Mouse (Mus musculus) embryonic facial prominence, embryonic 13.5 days (tissue): Measurements from ENCODE around the gene Tshz2. TPM values are rescaled to one million over a fixed set of nuclear protein-coding genes. Genes with fewer than 3 reads are reported as not detected.
A peak's percentile ranks its signal among the peaks of the same experiment; 100 is the strongest.

Experiments
- ATAC-seq: fragments of 200-750 bp; cut with Nextera tagmentation; 2 replicates; pipeline ENCODE4 v1.8.0; 2017; ENCODE audit warnings: low read depth; ENCODE audit not compliant: insufficient number of reproducible peaks, insufficient read depth, low FRiP score, low TSS enrichment
- H3K27ac ChIP-seq: fragments of 300-500 bp; sonication (generic); 2 replicates; pipeline ENCODE4 v1.5.1; 2015; ENCODE audit warnings: moderate library complexity, mild to moderate bottlenecking, inconsistent platforms
- H3K27me3 ChIP-seq: fragments of 300-500 bp; sonication (generic); 2 replicates; pipeline ENCODE4 v1.6.1; 2015; ENCODE audit warnings: mild to moderate bottlenecking, inconsistent platforms
- H3K36me3 ChIP-seq: fragments of 300-500 bp; sonication (generic); 2 replicates; pipeline ENCODE4 v1.6.1; 2015; ENCODE audit warnings: mild to moderate bottlenecking, inconsistent platforms
- H3K4me1 ChIP-seq: fragments of 300-500 bp; sonication (generic); 2 replicates; pipeline ENCODE4 v1.6.1; 2015; ENCODE audit warnings: inconsistent platforms
- H3K4me2 ChIP-seq: fragments of 300-500 bp; sonication (generic); 2 replicates; pipeline ENCODE4 v1.6.1; 2015; ENCODE audit warnings: moderate library complexity, mild to moderate bottlenecking, inconsistent platforms
- H3K4me3 ChIP-seq: fragments of 300-500 bp; sonication (generic); 2 replicates; pipeline ENCODE4 v1.5.1; 2015; ENCODE audit warnings: mild to moderate bottlenecking, inconsistent platforms
- H3K9ac ChIP-seq: fragments of 300-500 bp; sonication (generic); 2 replicates; pipeline ENCODE4 v1.6.1; 2015; ENCODE audit warnings: mild to moderate bottlenecking, inconsistent platforms
- H3K9me3 ChIP-seq: fragments of 300-500 bp; sonication (generic); 2 replicates; pipeline ENCODE4 v1.6.1; 2016; ENCODE audit warnings: inconsistent platforms
- WGBS: fragments of 180-500 bp; shearing (Covaris S2); methylation state at CpG from one replicate; pipeline ENCODE4 v1.1.7; 2015; ENCODE audit warnings: mixed read lengths; 5-methylcytosine and 5-hydroxymethylcytosine counted together
- polyA plus RNA-seq: library from polyadenylated mRNA; unstranded; fragments of >200 nt; fragmentation: Nextera tagmentation; extraction: Ambion mirVana; gene quantifications from 2 replicates; pipeline ENCODE4 v1.2.1, GENCODE M21; 2015

Gene Tshz2
- polyA plus RNA-seq, 1 experiment from 2014 or later: 10.2 TPM

DNA sequence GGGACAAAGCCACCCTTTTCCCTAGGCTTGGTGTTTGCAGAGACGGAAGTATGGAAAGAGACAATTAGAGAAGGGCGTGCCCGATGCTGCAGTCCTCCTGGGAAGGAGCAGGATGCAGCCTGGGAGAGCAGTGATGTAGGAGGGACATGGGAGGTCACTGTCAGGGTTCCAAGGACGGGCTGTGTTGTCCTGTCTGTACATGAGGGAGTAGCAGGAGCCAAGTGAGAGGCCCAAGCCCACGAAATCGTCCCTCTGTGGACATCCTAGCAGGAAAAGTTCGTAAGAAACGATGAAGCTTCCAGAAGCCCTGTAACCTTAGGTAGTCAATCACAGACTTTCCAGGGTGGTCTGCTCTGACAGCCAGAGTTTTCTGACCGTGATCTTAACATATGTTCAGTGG is 408.3 kb downstream of the Tshz2 start:
- Histone ChIP-seq H3K27ac (peak overlapping the region; percentile 57; the same call in 1 of the 2 replicates), H3K4me2 (peak overlapping the region; percentile 5; the same call in 1 of the 2 replicates), H3K36me3 (no peaks in the 10 kb centered on the region), H3K27me3 (no peaks in the 10 kb centered on the region), H3K4me3 (no peak overlapping the region), H3K4me1 (peaks cover 29% of the 10 kb centered on the region), H3K9me3 (no peaks in the 10 kb centered on the region), H3K9ac (no peak overlapping the region)
- ATAC-seq: no peak
- WGBS: 48% methylated on average over 9 of the region's 9 CpGs

DNA sequence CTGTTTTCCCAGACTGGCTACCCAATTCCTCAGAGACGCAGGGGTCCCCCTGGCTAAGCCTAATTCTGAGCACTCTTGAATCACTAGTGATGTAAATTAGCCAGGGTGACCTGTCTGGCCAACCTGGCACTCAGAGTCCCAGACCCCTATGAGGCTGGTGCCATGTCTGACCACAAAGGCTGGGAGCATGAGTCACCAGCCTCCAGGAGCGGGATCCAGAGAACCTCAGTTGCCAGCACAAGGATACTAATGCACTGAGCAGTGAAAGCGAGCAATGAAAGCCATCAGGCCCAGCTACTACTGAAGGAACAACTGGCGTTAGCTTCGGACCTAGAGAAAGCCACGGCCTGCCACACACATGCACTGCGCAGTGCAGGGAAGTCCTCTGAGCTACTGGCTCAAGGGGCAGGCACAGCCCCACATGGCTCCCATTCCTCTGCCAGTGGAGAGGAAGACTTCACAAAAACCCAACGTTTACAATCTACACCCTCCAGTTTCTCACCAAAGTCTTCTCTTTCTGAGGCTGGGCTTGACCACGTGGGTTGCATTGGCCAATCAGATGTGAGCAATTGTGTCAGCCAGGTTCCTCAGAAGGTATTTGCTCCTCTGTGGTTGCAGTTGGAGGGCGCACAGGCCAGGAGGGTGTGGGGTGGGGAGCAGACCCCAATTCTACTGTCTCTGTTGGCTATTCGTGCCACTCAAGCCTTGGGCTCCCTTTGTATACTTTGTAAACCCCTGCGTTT is 409.8 kb downstream of the Tshz2 start:
- H3K4me3 ChIP-seq: no peak overlapping the region
- no peaks in the 10 kb centered on the region for H3K27me3 ChIP-seq
- H3K36me3 ChIP-seq: no peaks in the 10 kb centered on the region
- no peaks in the 10 kb centered on the region for H3K9me3 ChIP-seq
- 80% methylated on average over 12 of the region's 12 CpGs for WGBS
- no peak for ATAC-seq
- no peak overlapping the region for H3K9ac ChIP-seq
- peaks cover 22% of the 10 kb centered on the region for H3K4me1 ChIP-seq
- no peak overlapping the region for H3K27ac ChIP-seq
- H3K4me2 ChIP-seq: no peak overlapping the region

GRCm38 (mm10) chr2:170043290-170043689 is 410.5 kb downstream of the Tshz2 start:
- ATAC-seq: no peak
- no peak overlapping the region for H3K4me3 ChIP-seq
- H3K4me1 ChIP-seq: peaks cover 21% of the 10 kb centered on the region
- 81% methylated on average over 8 of the region's 10 CpGs for WGBS
- H3K36me3 ChIP-seq: no peaks in the 10 kb centered on the region
- no peak overlapping the region for H3K4me2 ChIP-seq
- no peaks in the 10 kb centered on the region for H3K9me3 ChIP-seq
- H3K27me3 ChIP-seq: no peaks in the 10 kb centered on the region
- no peak overlapping the region for H3K9ac ChIP-seq
- H3K27ac ChIP-seq: no peak overlapping the region

DNA sequence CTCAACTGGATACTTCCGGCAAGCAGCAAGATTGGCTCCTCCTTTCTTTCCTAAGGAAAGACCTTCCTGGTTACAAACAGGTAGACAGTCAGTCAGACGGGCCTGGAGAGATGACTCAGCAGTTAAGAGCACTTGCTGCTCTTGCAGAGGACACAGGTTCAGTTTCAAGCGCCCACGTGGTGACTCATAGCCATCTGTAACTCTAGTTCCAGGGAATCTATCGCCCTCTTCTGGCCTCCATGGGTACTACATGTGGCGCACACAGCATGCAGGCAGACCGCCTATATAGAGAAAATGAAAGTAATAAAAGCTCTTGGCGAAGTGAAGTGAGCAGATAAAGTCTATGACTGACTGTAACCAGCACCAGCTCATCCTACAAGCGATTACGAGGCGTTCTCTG is 413.1 kb downstream of the Tshz2 start:
- WGBS: 80% methylated on average over 11 of the region's 11 CpGs
- ATAC-seq: no peak

GRCm38 (mm10) chr2:170046371-170047145 is 413.7 kb downstream of the Tshz2 start:
- Histone ChIP-seq H3K4me3 (no peak overlapping the region), H3K36me3 (no peaks in the 10 kb centered on the region), H3K4me2 (no peak overlapping the region), H3K27me3 (no peaks in the 10 kb centered on the region), H3K9ac (no peak overlapping the region), H3K4me1 (peaks cover 3% of the 10 kb centered on the region; the same call in 1 of the 2 replicates), H3K27ac (no peak overlapping the region), H3K9me3 (no peaks in the 10 kb centered on the region)
- no peak for ATAC-seq
- whole genome bisulfite sequencing: 70% methylated on average over 9 of the region's 9 CpGs

More for the DNA sequence above, 413.1 kb downstream of the Tshz2 start:
- Histone ChIP-seq H3K4me3 (no peak overlapping the region), H3K36me3 (no peaks in the 10 kb centered on the region), H3K4me1 (peaks cover 9% of the 10 kb centered on the region), H3K27me3 (no peaks in the 10 kb centered on the region), H3K9me3 (no peaks in the 10 kb centered on the region), H3K9ac (no peak overlapping the region), H3K27ac (no peak overlapping the region), H3K4me2 (no peak overlapping the region)

GRCm38 (mm10) chr2:170048831-170049230 is 416.0 kb downstream of the Tshz2 start:
- Histone ChIP-seq H3K4me3 (no peak overlapping the region), H3K9me3 (no peaks in the 10 kb centered on the region), H3K4me2 (no peak overlapping the region), H3K36me3 (no peaks in the 10 kb centered on the region), H3K27me3 (no peaks in the 10 kb centered on the region), H3K9ac (no peak overlapping the region), H3K4me1 (no peaks in the 10 kb centered on the region), H3K27ac (no peak overlapping the region)
- no peak for ATAC-seq
- 84% methylated on average over 1 of the region's 1 CpGs for WGBS

DNA sequence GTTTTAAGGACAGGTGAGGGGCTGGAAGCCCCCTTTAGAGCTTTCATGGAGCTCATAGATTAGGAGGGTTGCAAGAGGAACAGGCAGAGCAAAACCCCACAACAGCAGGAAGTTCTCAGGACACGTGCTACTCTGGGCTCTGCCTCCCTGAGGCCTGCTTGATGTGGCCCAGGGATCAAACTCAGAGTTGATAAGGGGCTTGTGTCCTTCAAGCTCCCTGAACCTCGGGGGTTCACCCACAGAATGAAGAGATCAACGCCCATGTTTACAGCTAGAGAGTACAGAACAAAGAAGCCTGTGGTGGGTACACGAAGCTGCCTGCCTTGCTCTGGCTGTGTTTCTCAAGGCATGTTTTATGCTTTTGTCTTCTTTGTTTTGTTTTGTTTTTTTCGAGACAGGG is 417.8 kb downstream of the Tshz2 start:
- no peaks in the 10 kb centered on the region for H3K4me1 ChIP-seq
- no peak for ATAC-seq
- no peak overlapping the region for H3K9ac ChIP-seq
- H3K36me3 ChIP-seq: no peaks in the 10 kb centered on the region
- no peak overlapping the region for H3K4me3 ChIP-seq
- H3K4me2 ChIP-seq: no peak overlapping the region
- no peaks in the 10 kb centered on the region for H3K27me3 ChIP-seq
- 55% methylated on average over 5 of the region's 5 CpGs for WGBS
- no peaks in the 10 kb centered on the region for H3K9me3 ChIP-seq
- no peak overlapping the region for H3K27ac ChIP-seq

- Histone ChIP-seq H3K4me2 (no peak overlapping the region), H3K9ac (no peak overlapping the region), H3K4me3 (no peak overlapping the region), H3K36me3 (no peaks in the 10 kb centered on the region), H3K27ac (no peak overlapping the region), H3K4me1 (no peaks in the 10 kb centered on the region), H3K27me3 (no peaks in the 10 kb centered on the region), H3K9me3 (no peaks in the 10 kb centered on the region)
- ATAC-seq: no peak
- WGBS: 84% methylated on average over 6 of the region's 6 CpGs
These were observed 418.6 kb downstream of the Tshz2 start for GRCm38 (mm10) chr2:170051441-170051840.

GRCm38 (mm10) chr2:170054943-170055342 is 422.1 kb downstream of the Tshz2 start:
- no peaks in the 10 kb centered on the region for H3K36me3 ChIP-seq
- H3K9me3 ChIP-seq: no peaks in the 10 kb centered on the region
- no peak overlapping the region for H3K4me3 ChIP-seq
- H3K4me2 ChIP-seq: no peak overlapping the region
- no peak overlapping the region for H3K27ac ChIP-seq
- H3K9ac ChIP-seq: no peak overlapping the region
- no peak for ATAC-seq
- H3K27me3 ChIP-seq: no peaks in the 10 kb centered on the region
- WGBS: 71% methylated on average over 12 of the region's 12 CpGs
- no peaks in the 10 kb centered on the region for H3K4me1 ChIP-seq

DNA sequence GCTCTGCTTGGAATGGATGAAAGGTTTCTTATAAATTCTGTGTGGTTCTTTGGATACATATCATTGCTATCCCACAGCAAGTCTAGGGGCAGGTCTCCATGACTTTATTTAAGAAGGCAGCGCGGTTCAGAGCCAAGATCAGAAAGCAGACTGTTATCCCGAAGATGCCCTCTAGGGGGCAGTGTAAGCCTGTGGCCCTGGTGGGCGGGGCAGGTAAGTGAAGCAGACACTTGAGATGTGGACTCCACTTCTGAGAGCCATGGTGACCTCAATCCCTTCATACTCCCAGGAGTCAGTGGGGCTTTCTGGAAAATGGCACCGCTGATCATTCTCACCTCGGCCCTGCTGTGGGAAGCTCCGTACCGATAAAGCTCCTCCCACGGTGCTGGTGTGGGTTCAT is 422.6 kb downstream of the Tshz2 start:
- 41% methylated on average over 9 of the region's 9 CpGs for WGBS
- no peak for ATAC-seq
- no peak overlapping the region for H3K4me3 ChIP-seq

GRCm38 (mm10) chr2:170058774-170059173 is 426.0 kb downstream of the Tshz2 start:
- no peaks in the 10 kb centered on the region for H3K36me3 ChIP-seq
- H3K9ac ChIP-seq: no peak overlapping the region
- ATAC-seq: no peak
- 86% methylated on average over 14 of the region's 14 CpGs for WGBS
- no peak overlapping the region for H3K27ac ChIP-seq
- H3K4me3 ChIP-seq: no peak overlapping the region
- H3K4me1 ChIP-seq: no peaks in the 10 kb centered on the region
- no peak overlapping the region for H3K4me2 ChIP-seq
- 0 out of 2 replicates have a peak, but pooled peaks cover 4% of the 10 kb centered on the region for H3K9me3 ChIP-seq
- no peaks in the 10 kb centered on the region for H3K27me3 ChIP-seq

More for the DNA sequence above, 422.6 kb downstream of the Tshz2 start:
- no peaks in the 10 kb centered on the region for H3K36me3 ChIP-seq
- no peak overlapping the region for H3K9ac ChIP-seq
- H3K4me2 ChIP-seq: no peak overlapping the region
- no peaks in the 10 kb centered on the region for H3K27me3 ChIP-seq
- H3K9me3 ChIP-seq: 0 out of 2 replicates have a peak, but pooled peaks cover 4% of the 10 kb centered on the region
- no peaks in the 10 kb centered on the region for H3K4me1 ChIP-seq
- no peak overlapping the region for H3K27ac ChIP-seq

DNA sequence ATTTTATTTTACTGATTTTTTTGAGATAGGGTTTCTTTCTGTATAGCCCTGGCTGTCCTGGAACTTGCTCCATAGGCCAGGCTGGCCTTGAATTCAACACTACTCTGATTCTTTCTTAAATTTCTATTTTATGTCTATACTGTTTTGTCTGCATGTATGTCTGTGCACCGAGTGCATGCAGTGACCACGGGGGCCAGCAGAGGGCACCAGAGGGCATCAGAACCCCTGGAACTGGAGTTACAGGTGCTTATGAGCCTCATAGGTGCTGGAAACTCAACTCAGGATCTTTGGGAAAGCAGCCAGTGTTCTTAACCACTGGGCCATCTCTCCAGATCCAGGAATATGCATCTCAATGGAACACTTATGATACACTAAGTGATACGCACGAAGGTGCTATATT is 427.3 kb downstream of the Tshz2 start:
- Histone ChIP-seq H3K9ac (no peak overlapping the region), H3K27me3 (no peaks in the 10 kb centered on the region), H3K4me1 (no peaks in the 10 kb centered on the region), H3K27ac (no peak overlapping the region), H3K4me2 (no peak overlapping the region), H3K4me3 (no peak overlapping the region), H3K9me3 (0 out of 2 replicates have a peak, but pooled peaks cover 4% of the 10 kb centered on the region), H3K36me3 (no peaks in the 10 kb centered on the region)
- 65% methylated on average over 4 of the region's 4 CpGs for WGBS
- no peak for ATAC-seq
